Mouse (Mus musculus) lung, adult 2 months (tissue): ENCODE results near the gene Clp1. TPM values are rescaled to one million over a fixed set of nuclear protein-coding genes. Genes with fewer than 3 reads are reported as not detected.

Source experiments
- DNase-seq: peaks from one replicate; pipeline ENCODE4 v3.0.0; 2022
- H3K4me1 ChIP-seq: fragments of 200-500 bp; 2 replicates; pipeline ENCODE4 v1.6.1; 2011; ENCODE audit warnings: low read length; ENCODE audit not compliant: control insufficient read depth, insufficient read depth
- H3K4me3 ChIP-seq: fragments of 200-500 bp; replicated peaks from 2 replicates; pipeline ENCODE3; 2011; ENCODE audit warnings: low read depth, mild to moderate bottlenecking, control low read depth, low read length; ENCODE audit errors: extremely low read depth
- CTCF ChIP-seq: fragments of 200-500 bp; IDR thresholded peaks from 2 replicates; pipeline ENCODE4 v1.5.1; 2011; ENCODE audit warnings: mild to moderate bottlenecking, low read length, control low read depth; ENCODE audit not compliant: insufficient read depth
- POLR2A ChIP-seq: fragments of 200-500 bp; IDR thresholded peaks from 2 replicates; pipeline ENCODE4 v1.6.1; 2011; ENCODE audit warnings: low read depth, mild to moderate bottlenecking, control low read depth, low read length, borderline replicate concordance; ENCODE audit errors: extremely low read depth
- WGBS: fragments of 180-500 bp; shearing (Covaris S2); methylation state at CpG from one replicate; pipeline ENCODE4 v1.1.7; 2018; 5-methylcytosine and 5-hydroxymethylcytosine counted together
- polyA plus RNA-seq: library from polyadenylated mRNA; depleted of rRNA; stranded (reverse); fragments of >200 nt; gene quantifications from 2 replicates; pipeline ENCODE4 v1.2.3, GENCODE M21; 2012

Clp1 gene
- polyA plus RNA-seq, 1 experiment, result 10.3 TPM

DNA sequence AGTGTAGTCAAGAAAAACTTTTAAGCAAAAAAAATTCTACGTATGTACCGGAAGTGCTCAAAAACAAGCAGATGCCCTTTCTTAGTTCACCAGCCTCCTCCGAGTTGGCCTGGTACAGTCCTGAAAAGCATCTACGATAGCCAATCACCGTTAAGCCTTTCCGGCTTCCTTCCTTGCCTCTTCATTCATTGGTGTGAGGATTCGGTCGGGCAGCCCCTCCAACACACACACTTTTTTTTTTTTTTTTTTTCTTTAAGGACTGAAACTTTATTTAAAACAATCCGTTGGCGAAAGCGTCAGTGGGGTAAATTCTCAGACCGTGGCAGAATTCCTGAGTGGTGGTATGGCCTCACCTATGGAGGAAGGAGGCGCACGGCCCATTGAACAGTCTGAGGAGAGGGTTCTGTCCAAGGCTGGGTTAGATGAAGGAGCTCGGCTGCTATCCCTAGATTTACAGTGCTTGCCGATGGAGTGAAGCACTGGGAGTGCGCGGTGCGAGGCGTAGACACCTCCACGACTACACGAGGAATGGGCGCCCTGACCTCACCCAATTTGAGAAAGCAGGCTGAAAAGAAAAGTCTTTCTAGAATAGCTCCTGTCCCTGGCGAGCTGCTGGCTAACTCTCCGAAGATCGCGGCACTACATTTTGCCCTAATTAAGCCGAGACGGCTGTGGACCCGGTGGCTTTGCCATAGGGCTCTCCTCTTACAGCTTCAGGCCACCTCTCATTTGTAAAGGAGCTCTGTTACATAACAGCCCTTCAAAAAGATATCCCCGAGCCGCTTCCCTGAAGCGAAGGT, 11.4 kb downstream of the Clp1 start:
- WGBS, result under 1% methylated on average over 33 of the region's 33 CpGs
- Histone ChIP-seq H3K4me1 (peaks cover 5% of the 10 kb centered on the region), H3K4me3 (peak overlapping the region; percentile 88)
- peak; percentile 78 for DNase-seq
- TF ChIP-seq CTCF, result no peak
- TF ChIP-seq POLR2A, result peak; percentile 51; the same call in 1 of the 2 replicates

DNA sequence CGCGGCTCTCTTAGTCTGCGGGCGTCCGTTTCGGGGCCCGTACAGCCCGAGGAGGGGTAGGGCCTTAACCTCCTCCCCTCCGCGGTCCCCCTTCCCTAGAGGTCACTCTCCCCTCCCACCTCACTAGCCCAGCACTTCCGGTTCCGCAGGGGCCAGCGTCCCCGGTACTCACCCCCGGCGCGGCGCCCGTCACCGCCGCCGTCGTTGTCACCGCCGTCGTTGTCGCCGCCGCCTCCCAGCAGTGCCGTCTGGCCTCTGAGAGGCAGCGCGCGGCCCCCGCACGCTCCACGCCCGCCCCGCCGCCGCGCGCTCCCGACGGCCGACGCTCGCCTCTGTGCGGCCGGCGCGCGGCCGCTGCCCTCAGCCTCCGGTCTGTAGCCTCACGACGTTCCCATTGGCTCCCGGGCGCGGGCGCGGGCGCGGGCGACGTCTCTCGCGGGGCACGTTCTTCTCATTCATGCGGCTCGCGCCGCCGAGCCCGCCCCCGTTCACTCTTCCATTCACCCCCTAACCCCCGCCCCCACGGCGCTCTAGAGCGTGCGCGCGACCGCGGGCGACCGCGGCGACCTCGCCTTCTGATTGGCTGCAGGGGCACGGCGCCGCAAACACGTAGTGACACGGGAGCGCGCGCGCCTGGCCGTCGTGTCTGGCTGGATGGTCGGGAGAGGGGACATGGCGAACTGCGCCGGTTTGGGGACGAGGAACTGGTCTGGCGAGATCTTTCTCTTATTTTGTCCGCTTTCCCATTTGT, 12.2 kb downstream of the Clp1 start, which contains the start of gene Zdhhc5:
Gene Zdhhc5, minus strand, starts transcription at position 370 of the 751 bp plus-strand sequence.
- under 1% methylated on average over 107 of the region's 107 CpGs for WGBS
- Histone ChIP-seq H3K4me3 (peak within 1 kb of the TSS; percentile 94), H3K4me1 (peaks cover 5% of the 10 kb centered on the region)
- peak; percentile 98 for DNase-seq
- TF ChIP-seq CTCF (no peak), POLR2A (peak; percentile 99)

DNA sequence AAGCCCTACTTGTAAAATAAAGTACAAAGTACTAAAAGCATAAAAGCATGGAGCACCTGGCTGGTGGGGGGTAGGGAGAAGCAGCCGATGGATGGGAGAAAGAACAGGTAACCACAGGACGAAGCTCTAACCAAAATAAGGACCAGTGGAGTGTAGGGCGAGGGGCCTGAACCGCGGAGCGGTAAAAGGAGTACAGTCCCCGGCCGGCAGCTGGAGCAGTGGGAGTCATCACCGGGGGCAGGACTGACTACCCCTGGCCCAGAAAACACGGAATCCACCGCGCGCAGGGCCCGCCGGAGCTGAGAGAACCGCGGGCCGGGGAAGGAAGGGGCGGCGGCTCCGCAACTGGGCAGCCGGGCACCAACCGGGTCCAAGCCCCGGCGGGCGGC, 12.7 kb downstream of the Clp1 start:
- under 1% methylated on average over 26 of the region's 26 CpGs for WGBS
- no peak for DNase-seq
- peaks cover 5% of the 10 kb centered on the region for H3K4me1 ChIP-seq
- no peak for TF ChIP-seq POLR2A
- TF ChIP-seq CTCF, result no peak
- peak overlapping the region; percentile 94 for H3K4me3 ChIP-seq

DNA sequence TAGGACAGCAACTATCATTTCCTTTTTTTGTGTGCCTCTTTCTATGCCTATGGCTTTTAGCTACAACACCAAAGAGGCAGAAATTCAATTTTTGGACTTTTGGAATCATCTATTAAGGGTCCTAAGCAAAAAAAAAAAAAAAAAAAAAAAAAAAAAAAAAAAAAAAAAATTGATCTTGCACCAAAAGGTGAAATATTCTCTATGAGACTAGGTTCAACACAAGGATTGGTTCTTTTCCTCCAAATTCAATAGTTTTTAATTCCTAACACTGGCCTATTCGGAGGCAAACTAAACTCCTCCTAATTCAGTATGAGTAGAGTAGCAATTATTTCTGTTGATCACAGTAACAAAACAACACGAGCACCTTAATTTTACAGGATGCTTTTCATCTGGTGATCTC, 15.3 kb downstream of the Clp1 start:
- no peak for TF ChIP-seq CTCF
- no peak for TF ChIP-seq POLR2A
- DNase-seq, result no peak
- H3K4me1 ChIP-seq, result peaks cover 11% of the 10 kb centered on the region
- WGBS, result 81% methylated on average over 2 of the region's 2 CpGs
- no peak overlapping the region for H3K4me3 ChIP-seq

DNA sequence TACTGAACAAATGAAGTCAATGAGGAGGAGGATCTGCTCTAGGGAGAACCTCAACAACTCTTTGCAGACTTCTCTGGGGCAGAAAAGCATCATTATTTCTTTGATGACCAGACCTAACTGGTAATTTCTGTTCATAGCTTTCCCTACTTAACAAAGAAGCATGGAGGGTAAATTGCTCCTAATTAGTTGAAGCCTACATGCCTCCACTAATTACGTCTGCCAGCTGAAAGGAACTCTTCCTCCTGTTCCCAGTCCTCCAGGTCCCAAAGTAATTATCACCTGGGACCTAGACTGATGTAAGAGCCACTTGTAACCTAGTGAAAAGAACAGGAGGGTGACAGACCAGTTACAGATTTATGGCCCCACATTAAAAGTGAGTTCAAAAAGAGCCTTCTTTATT, 19.6 kb downstream of the Clp1 start:
- H3K4me3 ChIP-seq, result no peak overlapping the region
- 64% methylated on average over 1 of the region's 1 CpGs for WGBS
- DNase-seq, result no peak
- peaks cover 8% of the 10 kb centered on the region for H3K4me1 ChIP-seq
- no peak for TF ChIP-seq CTCF
- TF ChIP-seq POLR2A, result no peak

DNA sequence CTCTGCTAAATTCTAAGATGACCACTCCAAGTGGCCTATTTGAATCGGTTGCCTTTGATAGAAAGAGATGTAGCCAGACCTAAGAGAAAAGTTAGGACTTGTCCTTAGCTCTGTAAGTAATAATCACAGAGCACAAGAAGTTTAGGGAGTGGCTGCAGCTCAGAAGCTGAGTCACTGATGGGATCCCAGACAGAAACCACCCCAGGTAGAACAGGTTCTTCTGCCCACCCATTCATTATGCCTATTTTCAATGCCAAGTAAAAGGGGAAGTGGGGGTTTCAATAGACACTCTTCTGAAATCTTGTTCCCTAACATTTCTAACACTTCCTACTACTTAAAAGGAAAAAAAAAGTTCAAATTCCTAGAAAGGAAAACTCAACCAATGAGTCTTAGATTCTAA, 21.9 kb downstream of the Clp1 start:
- Histone ChIP-seq H3K4me1 (peaks cover 8% of the 10 kb centered on the region), H3K4me3 (no peak overlapping the region)
- WGBS, result 60% methylated on average over 1 of the region's 1 CpGs
- DNase-seq, result no peak
- no peak for TF ChIP-seq CTCF
- no peak for TF ChIP-seq POLR2A

DNA sequence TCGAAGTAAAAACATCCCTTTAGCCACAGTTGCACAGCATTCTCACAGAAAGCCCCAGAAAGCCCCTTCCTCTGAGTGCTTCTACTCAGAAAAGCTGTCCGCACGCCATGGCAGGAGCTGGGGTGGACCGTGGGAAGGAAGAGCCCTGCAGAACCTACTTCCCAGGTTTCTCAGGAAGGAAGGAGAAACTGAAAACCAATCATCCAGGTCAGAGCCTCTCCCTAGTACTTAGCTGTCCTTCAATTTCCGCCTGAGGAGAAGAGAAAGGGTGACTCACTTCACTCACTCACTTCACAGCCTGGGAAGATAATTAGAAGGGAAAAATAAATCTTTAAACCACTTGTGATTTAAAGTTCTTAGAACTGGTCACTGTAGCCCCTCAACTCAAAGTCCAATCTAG, 22.8 kb downstream of the Clp1 start:
- peaks cover 8% of the 10 kb centered on the region for H3K4me1 ChIP-seq
- DNase-seq, result no peak
- no peak overlapping the region for H3K4me3 ChIP-seq
- TF ChIP-seq CTCF, result no peak
- no peak for TF ChIP-seq POLR2A
- 58% methylated on average over 5 of the region's 5 CpGs for whole genome bisulfite sequencing

DNA sequence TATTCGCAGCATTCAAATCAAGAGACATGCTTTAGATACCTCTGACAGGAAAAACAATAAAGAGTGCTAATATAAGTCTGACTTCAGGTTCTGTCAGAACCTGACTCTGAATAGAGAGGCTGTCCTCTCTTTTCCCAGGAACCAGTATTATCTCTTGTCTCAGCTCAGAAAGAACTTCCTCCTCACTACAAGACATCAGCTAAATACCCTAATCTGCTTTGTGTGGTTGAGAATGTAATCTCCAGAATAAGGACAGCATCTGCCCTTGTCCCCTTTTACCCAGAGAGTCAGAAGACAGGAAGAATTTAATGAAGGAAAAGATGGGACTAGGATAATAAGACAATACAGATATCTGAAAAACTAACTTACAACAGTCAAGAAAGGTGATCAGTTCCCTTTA, 23.7 kb downstream of the Clp1 start:
- no peak overlapping the region for H3K4me3 ChIP-seq
- no peak for DNase-seq
- 83% methylated on average over 1 of the region's 1 CpGs for WGBS
- H3K4me1 ChIP-seq, result peaks cover 3% of the 10 kb centered on the region
- TF ChIP-seq CTCF (no peak), POLR2A (no peak)

DNA sequence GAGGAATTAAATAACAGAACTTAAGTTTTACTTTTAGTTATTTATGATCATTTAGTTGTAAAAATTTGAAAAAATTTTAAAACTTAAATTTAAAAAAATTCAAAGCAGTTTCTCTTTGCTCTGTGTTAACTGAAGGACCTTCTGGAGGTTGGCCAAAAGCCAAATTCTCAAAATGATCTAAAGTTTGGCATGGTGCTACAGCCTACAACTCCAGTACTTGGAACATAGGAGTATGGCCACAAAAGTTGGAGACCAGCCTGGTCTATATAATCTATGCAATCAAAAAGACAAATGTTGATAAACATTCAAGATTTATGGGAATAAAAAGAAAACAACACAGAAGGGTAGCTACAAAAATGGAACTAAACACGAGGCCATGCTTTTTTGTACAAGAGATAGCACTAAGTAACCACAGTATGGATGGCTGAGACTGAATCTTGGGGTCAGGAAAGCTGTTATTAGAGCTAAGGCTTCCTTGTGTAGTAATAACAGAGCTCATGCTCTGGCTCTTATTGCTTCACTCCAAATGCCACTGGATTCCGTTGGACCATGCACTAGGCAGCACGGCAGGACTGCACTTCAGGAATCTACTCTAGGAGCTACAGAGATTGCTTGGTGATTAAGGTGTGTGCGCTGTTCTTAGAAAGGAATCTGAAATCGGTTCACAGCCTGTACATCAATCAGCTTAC, 32.0 kb downstream of the Clp1 start:
- no peak overlapping the region for H3K4me3 ChIP-seq
- H3K4me1 ChIP-seq, result no peaks in the 10 kb centered on the region
- 61% methylated on average over 5 of the region's 5 CpGs for WGBS
- TF ChIP-seq POLR2A (no peak), CTCF (no peak)
- DNase-seq, result no peak

DNA sequence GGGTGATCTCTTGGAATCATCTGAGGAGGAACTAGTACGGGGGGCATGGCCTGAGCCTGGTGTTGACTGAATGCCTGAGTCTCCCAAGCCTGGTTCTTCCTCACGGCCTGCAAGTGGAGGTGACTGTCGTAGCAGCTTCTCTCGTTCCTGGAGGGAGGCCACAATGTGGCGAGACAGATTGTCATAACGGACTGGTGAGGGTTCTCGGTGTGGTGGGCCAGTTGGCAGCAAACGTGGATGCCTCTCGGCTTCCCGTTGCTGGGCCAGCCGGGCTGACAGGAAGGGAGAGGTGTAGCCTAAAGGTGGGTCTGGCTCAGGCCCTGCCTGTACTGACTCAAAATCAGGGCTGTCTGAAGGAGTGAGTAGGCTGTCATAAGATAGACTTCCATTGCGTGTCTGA, 37.1 kb downstream of the Clp1 start:
- no peak for DNase-seq
- WGBS, result 82% methylated on average over 12 of the region's 12 CpGs
- no peaks in the 10 kb centered on the region for H3K4me1 ChIP-seq
- TF ChIP-seq POLR2A (no peak), CTCF (no peak)
- H3K4me3 ChIP-seq, result no peak overlapping the region
